Mouse (Mus musculus): ENCODE measurements around the gene Gm49342. TPM values are rescaled to one million over a fixed set of nuclear protein-coding genes. Genes with fewer than 3 reads are reported as not detected.
"Not testable (repeated sequence)": the region's sequence is repeated elsewhere in the genome, so short reads cannot be mapped to it uniquely, and the experiment has no call there.

The Gm49342 gene
- total RNA-seq, 2 experiments from 2014 or later = 8.9 to 14.9 TPM

- DNase-seq (ENCODE audit: extremely low spot score in 1 of 2, low spot score in 1 of 2) = no peak
These were observed 32.4 kb downstream of the Gm49342 start for GRCm38 (mm10) chr14:50976674-50977073.

GRCm38 (mm10) chr14:50978451-50978850, 34.1 kb downstream of the Gm49342 start:
- DNase-seq (ENCODE audit: extremely low spot score in 1 of 2, low spot score in 1 of 2) = not testable (repeated sequence)

GRCm38 (mm10) chr14:50979631-50980030, 35.3 kb downstream of the Gm49342 start:
- no peak for DNase-seq (ENCODE audit: extremely low spot score in 1 of 2, low spot score in 1 of 2)

GRCm38 (mm10) chr14:50981207-50981606, 36.9 kb downstream of the Gm49342 start:
- no peak for DNase-seq (ENCODE audit: extremely low spot score in 1 of 2, low spot score in 1 of 2)

GRCm38 (mm10) chr14:50981837-50982236, 37.5 kb downstream of the Gm49342 start:
- DNase-seq (ENCODE audit: extremely low spot score in 1 of 2, low spot score in 1 of 2) = no peak

- no peak for DNase-seq (ENCODE audit: extremely low spot score in 1 of 2, low spot score in 1 of 2)
These were observed 43.4 kb downstream of the Gm49342 start for GRCm38 (mm10) chr14:50987668-50988067.

- no peak for DNase-seq (ENCODE audit: extremely low spot score in 1 of 2, low spot score in 1 of 2)
These were observed 46.7 kb downstream of the Gm49342 start for GRCm38 (mm10) chr14:50991037-50991436.

- no peak for DNase-seq (ENCODE audit: extremely low spot score in 1 of 2, low spot score in 1 of 2)
These were observed 52.8 kb downstream of the Gm49342 start for GRCm38 (mm10) chr14:50997088-50997487.

- DNase-seq (ENCODE audit: extremely low spot score in 1 of 2, low spot score in 1 of 2) = no peak
These were observed 53.8 kb downstream of the Gm49342 start for GRCm38 (mm10) chr14:50997999-50998666.

GRCm38 (mm10) chr14:51007152-51007801, 63.0 kb downstream of the Gm49342 start, which contains the start of gene Rnase10:
Rnase10 (plus strand) TSS chr14:51007751.
- DNase-seq (ENCODE audit: extremely low spot score in 1 of 2, low spot score in 1 of 2) = no peak

GRCm38 (mm10) chr14:51007914-51008713, 63.8 kb downstream of the Gm49342 start:
- peak; percentile 11 to 13 for DNase-seq (ENCODE audit: extremely low spot score in 1 of 2, low spot score in 1 of 2)

GRCm38 (mm10) chr14:51008781-51009180, 64.5 kb downstream of the Gm49342 start:
- no peak for DNase-seq (ENCODE audit: extremely low spot score in 1 of 2, low spot score in 1 of 2)

- no peak for DNase-seq (ENCODE audit: extremely low spot score in 1 of 2, low spot score in 1 of 2)
These were observed 65.3 kb downstream of the Gm49342 start for GRCm38 (mm10) chr14:51009572-51009971.

Other genes with a start within 250 kb of the Gm49342 start
- gene Olfr748, start 237.1 kb upstream of the Gm49342 start, total RNA-seq (2021) = not detected
- gene Olfr749, start 199.4 kb upstream of the Gm49342 start, total RNA-seq (2021) = not detected
- 10 to 100 TPM; 62.2 to 71.8 TPM for gene Ttc5, start 159.0 kb upstream of the Gm49342 start, total RNA-seq (2021)
- gene Ccnb1ip1, start 136.8 kb upstream of the Gm49342 start, total RNA-seq (2021) = under 1 TPM in 1 of 2 experiments, not detected in 1; 0.69 TPM
- 10 to 100 TPM; 26.3 to 29.0 TPM for gene Parp2, start 136.7 kb upstream of the Gm49342 start, total RNA-seq (2021)
- 1 to 10 TPM; 2.1 to 3.1 TPM for gene Tep1, start 74.0 kb upstream of the Gm49342 start, total RNA-seq (2021)
- 1 to 10 TPM; 3.2 to 3.3 TPM for gene Klhl33, start 47.0 kb upstream of the Gm49342 start, total RNA-seq (2021)
- gene Osgep, start 19.6 kb upstream of the Gm49342 start, total RNA-seq (2021) = 10 to 100 TPM; 34.6 to 37.0 TPM
- 10 to 100 TPM; 67.4 to 75.4 TPM for gene Apex1, start 19.5 kb upstream of the Gm49342 start, total RNA-seq (2021)
- gene Pip4p1, start 13.7 kb upstream of the Gm49342 start, total RNA-seq (2021) = 10 to 100 TPM; 85.3 to 88.8 TPM
- 10 to 100 TPM; 13.0 to 17.4 TPM for gene Pnp, start 13.4 kb upstream of the Gm49342 start, total RNA-seq (2021)
- gene Pnp2, start 11.5 kb downstream of the Gm49342 start, total RNA-seq (2021) = 1 to 10 TPM in 1 of 2 experiments, under 1 TPM in 1; 0.62 to 1.1 TPM
- gene Rnase10, start 63.2 kb downstream of the Gm49342 start, total RNA-seq (2021) = not detected
- gene Rnase9, start 97.4 kb downstream of the Gm49342 start, total RNA-seq (2021) = not detected
- gene Rnase11, start 105.6 kb downstream of the Gm49342 start, total RNA-seq (2021) = not detected
- not detected for gene Rnase12, start 113.1 kb downstream of the Gm49342 start, total RNA-seq (2021)
- gene Olfr750, start 129.9 kb downstream of the Gm49342 start, total RNA-seq (2021) = not detected
- 10 to 100 TPM; 17.0 to 19.4 TPM for gene Rnase4, start 146.6 kb downstream of the Gm49342 start, total RNA-seq (2021)
- gene Ang, start 146.6 kb downstream of the Gm49342 start, total RNA-seq (2021) = 1 to 10 TPM; 3.4 to 4.7 TPM
- gene Eddm3b, start 169.9 kb downstream of the Gm49342 start, total RNA-seq (2021) = not detected
- under 1 TPM in 1 of 2 experiments, not detected in 1; 0.25 TPM for gene Rnase6, start 179.4 kb downstream of the Gm49342 start, total RNA-seq (2021)
- gene Rnase1, start 202.3 kb downstream of the Gm49342 start, total RNA-seq (2021) = 1 to 10 TPM; 2.4 to 3.4 TPM
- under 1 TPM in 1 of 2 experiments, not detected in 1; 0.37 TPM for gene Rnase2b, start 217.7 kb downstream of the Gm49342 start, total RNA-seq (2021)